In the genomic region with DNA sequence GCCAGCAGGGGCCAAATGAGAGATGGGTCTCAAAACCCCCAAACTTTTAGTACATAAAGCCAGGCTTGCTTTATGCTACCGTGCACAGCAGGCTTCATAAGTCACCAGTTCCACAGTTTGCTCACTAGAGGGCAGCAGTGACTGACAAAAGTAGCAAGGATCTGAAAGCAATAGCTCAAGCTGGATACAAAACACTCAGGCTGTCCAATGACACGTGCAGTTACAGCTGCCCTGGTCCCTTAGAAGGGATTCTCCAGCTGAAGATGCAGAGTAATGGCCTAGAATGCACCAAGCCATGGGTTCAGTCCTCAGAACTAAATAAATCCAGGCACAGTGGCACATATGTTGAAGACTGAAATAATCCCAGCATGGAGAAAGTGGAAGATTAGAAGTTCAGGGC, we compare ENCODE assay signal across 9 mouse cellular contexts. TPM values are rescaled to one million over a fixed set of nuclear protein-coding genes. Genes with fewer than 3 reads are reported as not detected.
DNase-seq lines count a peak whose midpoint lies in the region; ATAC-seq lines count a peak whose summit lies in the region.
"Had no signal": no experiment of that assay in that cellular context is flagged by ENCODE, and none has a peak within 500 bp of the region (broad histone marks: within the 10 kb centered on the region; RNA-seq: fewer than 3 reads in every experiment).

No protein-coding gene starts in this region.

- peak; percentile 58 for DNase-seq in kidney, adult 11 months
- peak; percentile 80 for DNase-seq in c-Kit-positive CD71-positive TER-119-positive erythroid progenitor cells, embryonic 14.5 days (ENCODE audit: low spot score)
- DNase-seq in left cerebral cortex, adult 11 months (ENCODE audit: low spot score) = peak; percentile 59
- DNase-seq in spleen, adult 12 weeks (ENCODE audit: low spot score) = peak; percentile 58

- H3K4me2 ChIP-seq in kidney, embryonic 15.5 days = no peak overlapping the region
- H3K4me2 ChIP-seq in forebrain, embryonic 13.5 days = no peak overlapping the region
- no peak overlapping the region for H3K4me2 ChIP-seq in hindbrain, embryonic 12.5 days (replicated peaks)

- H3K27ac ChIP-seq in kidney, embryonic 15.5 days = no peak overlapping the region
- no peak overlapping the region for H3K27ac ChIP-seq in forebrain, embryonic 13.5 days
- H3K27ac ChIP-seq in hindbrain, embryonic 12.5 days = no peak overlapping the region; the same call in 1 of the 2 replicates

- peaks cover 42% of the 10 kb centered on the region for H3K4me1 ChIP-seq in kidney, embryonic 15.5 days
- H3K4me1 ChIP-seq in forebrain, embryonic 13.5 days = peaks cover 30% of the 10 kb centered on the region
- peaks cover 22% of the 10 kb centered on the region for H3K4me1 ChIP-seq in hindbrain, embryonic 12.5 days

- H3K9ac ChIP-seq in kidney, embryonic 15.5 days = no peak overlapping the region
- H3K9ac ChIP-seq in forebrain, embryonic 13.5 days = no peak overlapping the region
- H3K9ac ChIP-seq in hindbrain, embryonic 12.5 days = no peak overlapping the region

- WGBS in kidney, embryonic 15.5 days = 0% methylated on average over 2 of the region's 2 CpGs
- WGBS in forebrain, embryonic 13.5 days = 0% methylated on average over 2 of the region's 2 CpGs
- 2% methylated on average over 2 of the region's 2 CpGs for WGBS in hindbrain, embryonic 12.5 days

- peaks cover 41% of the 10 kb centered on the region for H3K36me3 ChIP-seq in kidney, embryonic 15.5 days
- peaks cover 25% of the 10 kb centered on the region for H3K36me3 ChIP-seq in forebrain, embryonic 13.5 days (ENCODE audit: poor library complexity, severe bottlenecking)
- H3K36me3 ChIP-seq in hindbrain, embryonic 12.5 days = peaks cover 6% of the 10 kb centered on the region; the same call in 1 of the 2 replicates

- H3K27me3 ChIP-seq in kidney, embryonic 15.5 days = no peaks in the 10 kb centered on the region
- H3K27me3 ChIP-seq in forebrain, embryonic 13.5 days = no peaks in the 10 kb centered on the region
- no peaks in the 10 kb centered on the region for H3K27me3 ChIP-seq in hindbrain, embryonic 12.5 days

- H3K4me3 ChIP-seq in kidney, embryonic 15.5 days (replicated peaks) = no peak overlapping the region
- no peak overlapping the region for H3K4me3 ChIP-seq in forebrain, embryonic 13.5 days
- H3K4me3 ChIP-seq in hindbrain, embryonic 12.5 days = no peak overlapping the region

- no peak for ATAC-seq in kidney, embryonic 15.5 days (replicated peaks; ENCODE audit: low FRiP score)
- ATAC-seq in forebrain, embryonic 13.5 days = peak; percentile 16; the same call in 1 of the 2 replicates
- peak; percentile 17; the same call in 1 of the 2 replicates for ATAC-seq in hindbrain, embryonic 12.5 days (ENCODE audit: low FRiP score)
- peak; percentile 62 for ATAC-seq in megakaryocyte progenitor cell, adult 5-6 weeks (replicated peaks; ENCODE audit: poor library complexity)

- no peaks in the 10 kb centered on the region for H3K9me3 ChIP-seq in kidney, embryonic 15.5 days (replicated peaks)
- H3K9me3 ChIP-seq in forebrain, embryonic 13.5 days (replicated peaks) = no peaks in the 10 kb centered on the region
- H3K9me3 ChIP-seq in hindbrain, embryonic 12.5 days (replicated peaks) = no peaks in the 10 kb centered on the region

RNA-seq across cellular contexts. Expression of gene Pmf1, which starts 3.0 kb away (rescaled TPM):
- 152 TPM in 2 replicates for polyA plus RNA-seq in kidney, embryonic 15.5 days (2015; fragmentation: Nextera tagmentation; extraction: Ambion mirVana)
- 107 TPM in 2 replicates for polyA plus RNA-seq in forebrain, embryonic 13.5 days (2015; fragmentation: Nextera tagmentation; extraction: Ambion mirVana)
- 73.3 and 82.3 TPM in 2 replicates for polyA plus RNA-seq in hindbrain, embryonic 12.5 days (2016; fragmentation: Nextera tagmentation; extraction: Ambion mirVana)
- total RNA-seq in megakaryocyte progenitor cell, adult 5-6 weeks (2015) = 161 and 165 TPM in 2 replicates
- total RNA-seq in megakaryocyte progenitor cell, adult 5-6 weeks (2017) = 121 and 129 TPM in 2 replicates

RNA-seq across cellular contexts. Expression of gene Slc25a44, which starts 17.8 kb away (rescaled TPM):
- 17.5 and 17.6 TPM in 2 replicates for polyA plus RNA-seq in kidney, embryonic 15.5 days (2015; fragmentation: Nextera tagmentation; extraction: Ambion mirVana)
- 23.0 and 26.2 TPM in 2 replicates for polyA plus RNA-seq in forebrain, embryonic 13.5 days (2015; fragmentation: Nextera tagmentation; extraction: Ambion mirVana)
- polyA plus RNA-seq in hindbrain, embryonic 12.5 days (2016; fragmentation: Nextera tagmentation; extraction: Ambion mirVana) = 24.9 and 25.9 TPM in 2 replicates
- 10.3 and 11.1 TPM in 2 replicates for total RNA-seq in megakaryocyte progenitor cell, adult 5-6 weeks (2015)
- 16.2 and 17.9 TPM in 2 replicates for total RNA-seq in megakaryocyte progenitor cell, adult 5-6 weeks (2017)

RNA-seq across cellular contexts. Expression of gene Bglap, which starts 22.8 kb away (rescaled TPM):
- 5.6 TPM in 1 of 2 replicates, not detected in the other for polyA plus RNA-seq in kidney, embryonic 15.5 days (2015; fragmentation: Nextera tagmentation; extraction: Ambion mirVana)
- 0.54 TPM in 1 of 2 replicates, not detected in the other for polyA plus RNA-seq in forebrain, embryonic 13.5 days (2015; fragmentation: Nextera tagmentation; extraction: Ambion mirVana)
- polyA plus RNA-seq in hindbrain, embryonic 12.5 days (2016; fragmentation: Nextera tagmentation; extraction: Ambion mirVana) = not detected in 2 replicates
- total RNA-seq in megakaryocyte progenitor cell, adult 5-6 weeks (2015) = not detected in 2 replicates
- total RNA-seq in megakaryocyte progenitor cell, adult 5-6 weeks (2017) = not detected in 2 replicates

RNA-seq across cellular contexts. Expression of gene Bglap2, which starts 28.6 kb away (rescaled TPM):
- 3.4 TPM in 1 of 2 replicates, not detected in the other for polyA plus RNA-seq in kidney, embryonic 15.5 days (2015; fragmentation: Nextera tagmentation; extraction: Ambion mirVana)
- not detected in 2 replicates for polyA plus RNA-seq in forebrain, embryonic 13.5 days (2015; fragmentation: Nextera tagmentation; extraction: Ambion mirVana)
- polyA plus RNA-seq in hindbrain, embryonic 12.5 days (2016; fragmentation: Nextera tagmentation; extraction: Ambion mirVana) = not detected in 2 replicates
- total RNA-seq in megakaryocyte progenitor cell, adult 5-6 weeks (2015) = not detected in 2 replicates
- total RNA-seq in megakaryocyte progenitor cell, adult 5-6 weeks (2017) = not detected in 2 replicates
- total RNA-seq: adrenal gland, postnatal 4 days had no signal

RNA-seq across cellular contexts. Expression of gene Bglap3, which starts 34.5 kb away (rescaled TPM):
- 0.39 and 0.48 TPM in 2 replicates for polyA plus RNA-seq in kidney, embryonic 15.5 days (2015; fragmentation: Nextera tagmentation; extraction: Ambion mirVana)
- polyA plus RNA-seq in forebrain, embryonic 13.5 days (2015; fragmentation: Nextera tagmentation; extraction: Ambion mirVana) = not detected in 2 replicates
- not detected in 2 replicates for polyA plus RNA-seq in hindbrain, embryonic 12.5 days (2016; fragmentation: Nextera tagmentation; extraction: Ambion mirVana)
- total RNA-seq in megakaryocyte progenitor cell, adult 5-6 weeks (2015) = not detected in 2 replicates
- not detected in 2 replicates for total RNA-seq in megakaryocyte progenitor cell, adult 5-6 weeks (2017)
